Mouse (Mus musculus) ovary, postnatal 14 days (tissue): ENCODE measurements around the gene Fchsd2.

Source experiments
- DNase-seq: peaks from one replicate; pipeline ENCODE4 v3.0.0; 2022; ENCODE audit warnings: low spot score

The Fchsd2 gene

DNA sequence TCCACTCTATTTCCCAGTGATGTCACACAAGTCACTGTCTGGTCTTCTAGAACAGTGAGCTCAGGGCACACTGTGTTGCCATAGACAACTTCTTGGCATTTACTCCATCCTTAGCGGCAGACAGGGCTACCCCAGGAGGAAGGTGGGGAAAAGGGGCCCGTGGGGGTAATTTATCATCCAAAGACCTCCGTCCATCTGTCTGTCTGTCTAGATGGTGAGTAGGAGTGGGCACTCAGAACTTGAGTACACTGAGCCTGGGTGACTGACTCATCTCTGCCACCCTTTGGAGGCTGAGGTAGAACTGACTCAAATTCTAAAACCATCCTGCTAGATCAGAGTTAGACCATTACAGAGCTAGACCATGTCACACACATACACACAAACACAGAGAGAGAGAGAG, 224.4 kb downstream of the Fchsd2 start, which contains the start of gene Stard10:
Stard10 (plus strand) TSS at position 73 of the 400 bp plus-strand sequence.
- DNase-seq: no peak

DNA sequence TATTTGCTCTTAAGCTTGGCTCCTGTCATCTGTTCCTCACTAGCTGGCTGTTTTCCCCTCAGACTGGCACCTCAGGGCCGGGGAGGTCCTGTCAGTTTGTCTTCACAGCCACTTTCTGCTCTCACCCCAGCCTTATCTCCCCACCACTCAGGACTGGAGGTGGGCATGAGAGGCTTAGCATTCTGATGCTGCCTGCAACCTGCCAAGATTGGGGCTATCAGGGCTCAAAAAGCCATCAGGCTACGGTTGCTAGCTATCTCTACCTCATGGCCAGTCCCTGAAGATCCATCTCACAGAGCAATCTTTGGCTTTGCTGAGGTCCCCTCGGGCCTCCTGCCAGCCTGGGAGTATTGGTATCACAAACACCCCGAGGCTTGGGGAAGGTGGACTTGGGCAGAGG, 226.2 kb downstream of the Fchsd2 start:
- DNase-seq: no peak

DNA sequence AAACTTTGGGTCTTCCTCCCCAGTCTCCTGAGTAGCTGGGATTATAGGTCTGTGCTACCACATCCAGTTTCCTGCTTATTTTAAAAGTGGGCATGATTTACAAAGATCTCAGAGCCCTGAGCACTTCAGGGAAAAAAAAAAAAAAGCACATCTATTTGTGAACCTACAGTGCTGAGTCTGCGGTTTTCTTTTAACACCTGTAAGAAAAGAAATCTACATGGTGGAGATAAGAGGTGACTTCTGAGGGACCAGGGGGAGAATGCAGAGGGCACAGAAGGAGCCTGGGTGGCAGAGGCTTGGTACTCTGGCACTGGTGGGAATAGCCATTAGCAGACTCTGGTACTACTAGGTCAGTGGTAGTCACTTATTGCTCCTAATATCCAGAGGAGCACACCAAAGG, 227.1 kb downstream of the Fchsd2 start:
- no peak for DNase-seq

DNA sequence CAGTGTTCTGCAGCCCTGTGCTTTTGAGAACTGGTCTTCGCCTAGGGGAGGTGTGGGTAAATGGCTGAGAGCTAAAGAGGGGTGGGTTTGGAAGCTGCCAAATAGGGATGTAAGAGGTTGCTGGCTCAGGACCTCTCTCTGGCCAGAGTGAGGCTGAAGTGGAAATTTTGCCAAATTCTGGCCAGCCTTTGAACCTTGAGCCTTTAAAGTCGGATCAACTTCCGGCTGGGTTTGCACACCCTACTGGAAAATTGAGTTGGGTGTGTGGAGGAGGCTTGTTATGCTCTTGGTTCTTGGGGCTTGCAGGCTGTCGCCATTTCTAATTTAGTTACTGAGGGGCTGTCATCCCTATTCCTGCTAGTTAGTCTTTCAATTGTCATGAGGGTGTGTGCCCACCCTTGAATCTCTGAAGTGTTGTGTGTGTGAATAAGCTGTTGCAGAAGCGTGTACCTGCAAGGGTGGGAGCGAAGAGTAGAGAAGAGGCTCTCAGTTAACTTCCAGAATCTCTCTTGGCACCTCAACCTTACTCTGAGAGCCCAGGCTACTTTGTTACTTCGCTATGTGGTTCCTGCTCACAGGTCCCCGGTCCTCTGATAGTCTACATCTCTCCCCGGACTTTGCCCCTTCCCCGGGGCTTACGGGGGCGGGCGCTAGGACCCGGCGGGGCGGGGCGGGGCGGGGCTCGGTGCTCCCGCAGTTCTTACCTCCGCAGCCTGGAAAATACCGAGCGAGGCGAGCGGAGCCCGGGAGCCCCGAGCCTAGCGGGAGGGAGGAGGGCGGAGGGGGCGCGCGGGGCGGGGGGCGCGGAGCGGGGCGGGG, 227.9 kb downstream of the Fchsd2 start:
- DNase-seq: no peak

GRCm38 (mm10) chr7:101321218-101321827, 228.7 kb downstream of the Fchsd2 start:
- no peak for DNase-seq

DNA sequence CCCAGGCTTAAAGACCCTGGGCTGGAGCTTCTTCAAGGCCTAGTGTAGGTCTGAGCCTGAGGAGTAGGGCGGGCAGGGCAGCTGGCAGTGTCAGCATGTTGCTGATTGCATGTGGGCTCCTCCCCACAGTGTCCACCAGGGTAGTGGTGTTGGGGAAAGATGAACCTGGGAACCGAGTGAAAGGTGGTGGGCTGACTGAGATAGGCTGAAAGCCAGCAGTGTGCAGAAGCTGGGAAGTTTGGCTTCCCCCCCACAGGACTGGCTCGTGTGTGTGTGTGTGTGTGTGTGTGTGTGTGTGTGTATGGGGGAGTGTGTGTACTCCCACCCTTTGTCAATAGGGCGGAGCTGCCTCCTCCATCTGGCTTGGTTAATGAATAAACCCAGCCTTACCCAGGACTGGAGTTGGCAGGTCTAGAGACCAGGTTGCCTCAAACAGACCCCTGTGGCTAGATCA, 230.5 kb downstream of the Fchsd2 start:
- no peak for DNase-seq

GRCm38 (mm10) chr7:101324142-101324962, 231.7 kb downstream of the Fchsd2 start:
- DNase-seq: no peak

- DNase-seq: no peak
These were observed 233.3 kb downstream of the Fchsd2 start for GRCm38 (mm10) chr7:101326006-101326405.

- no peak for DNase-seq
These were observed 234.6 kb downstream of the Fchsd2 start for GRCm38 (mm10) chr7:101327263-101327662.

- DNase-seq: no peak
These were observed 235.1 kb downstream of the Fchsd2 start for GRCm38 (mm10) chr7:101327786-101328185.

DNA sequence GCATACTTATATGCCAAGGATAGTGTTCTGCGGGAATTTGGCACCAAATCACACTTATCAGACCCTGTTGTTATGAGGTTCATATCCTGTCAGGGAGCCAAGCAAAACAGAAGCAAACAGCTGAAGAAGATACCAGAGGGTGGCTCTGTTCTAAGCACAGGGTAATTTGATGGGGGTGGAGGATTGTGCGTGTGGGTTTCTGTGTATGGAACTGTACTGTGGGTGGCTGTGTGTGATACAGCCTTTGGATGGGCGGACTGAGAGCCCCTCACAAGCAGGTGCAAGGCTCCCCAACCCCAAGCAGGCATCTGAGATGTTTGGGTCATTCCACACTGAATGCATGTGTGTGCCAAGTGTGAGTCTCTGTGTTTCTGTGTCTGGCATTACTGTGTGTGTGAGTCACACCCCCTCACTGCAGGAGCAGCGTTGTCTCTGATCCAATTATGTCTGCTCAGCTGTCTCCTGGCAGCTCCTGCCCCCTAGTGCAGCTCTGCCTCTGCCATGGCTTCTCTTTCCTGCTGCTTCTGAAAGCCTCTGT, 236.0 kb downstream of the Fchsd2 start:
- no peak for DNase-seq

DNA sequence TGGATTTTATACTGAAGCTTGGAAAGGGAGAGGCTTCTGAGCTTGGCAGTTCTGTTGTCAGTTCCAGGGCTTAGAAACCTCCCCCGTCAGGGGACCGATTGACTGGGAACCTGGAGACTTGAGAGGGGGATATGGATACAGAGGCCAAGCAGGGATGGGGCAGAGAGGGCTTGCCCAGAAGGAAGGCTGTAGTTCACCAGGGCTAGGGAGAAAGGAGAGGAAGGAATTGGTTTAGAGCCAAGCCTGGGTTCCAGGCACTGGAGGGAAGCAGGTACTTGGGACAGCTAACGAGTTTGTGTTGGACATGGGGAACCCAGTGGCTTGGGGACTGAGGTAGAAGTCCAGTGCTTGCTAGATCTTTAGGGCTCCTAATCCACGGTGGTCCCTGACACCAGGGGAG, 236.9 kb downstream of the Fchsd2 start:
- DNase-seq: no peak

DNA sequence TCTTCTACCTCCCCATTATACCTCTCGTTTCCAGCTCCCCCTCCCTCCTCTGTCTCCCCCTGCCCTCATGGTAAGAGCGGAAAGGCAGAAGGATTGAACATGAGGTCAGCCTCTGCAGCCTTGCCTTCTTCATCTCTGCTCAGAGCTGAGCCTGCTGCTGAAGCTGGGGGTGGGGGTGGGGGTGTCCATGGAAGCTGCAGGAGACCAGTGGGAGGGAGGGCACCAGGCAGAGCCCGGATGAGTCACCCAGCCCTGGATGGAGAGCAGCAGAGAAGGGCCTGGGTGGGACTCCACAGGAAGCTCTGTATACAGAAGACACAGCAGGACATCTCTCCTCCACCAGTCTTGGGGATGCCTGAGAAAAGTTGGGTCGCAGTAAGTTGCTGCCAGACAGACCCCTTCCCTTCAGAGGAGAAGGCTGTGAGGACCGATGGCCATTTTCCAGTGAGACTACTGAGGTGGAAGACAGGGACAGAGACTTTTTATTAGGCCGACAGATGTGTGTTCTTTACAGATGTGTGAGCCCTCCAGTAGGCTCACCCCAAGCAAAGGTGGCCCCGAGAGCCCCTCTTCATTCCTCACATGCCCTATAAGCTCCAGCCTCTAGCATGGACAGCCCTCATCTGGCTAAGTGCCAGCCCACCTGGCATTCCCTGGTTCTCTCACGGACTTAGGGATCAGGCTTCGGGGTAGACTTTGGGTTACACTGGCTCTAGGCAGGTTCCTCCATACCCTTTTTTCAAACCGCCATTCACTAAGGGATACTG, 237.6 kb downstream of the Fchsd2 start:
- DNase-seq: no peak

DNA sequence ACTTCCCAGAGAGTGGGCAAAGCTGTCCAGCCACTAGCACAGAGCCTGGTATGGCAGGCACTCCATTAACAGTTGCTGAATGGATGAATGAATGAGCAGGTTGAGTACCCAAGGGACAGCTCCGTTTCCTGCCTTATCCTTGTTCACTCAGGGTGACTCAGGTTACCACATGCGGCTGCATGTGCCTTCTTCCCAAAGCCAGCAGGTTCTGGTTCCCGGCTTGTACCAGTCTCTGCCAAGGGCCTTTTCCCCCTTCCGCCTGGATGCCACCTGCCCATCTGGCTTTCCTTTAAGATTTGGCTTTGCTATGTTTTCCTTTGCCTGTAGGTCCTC, 238.1 kb downstream of the Fchsd2 start:
- no peak for DNase-seq

GRCm38 (mm10) chr7:101332045-101332831, 239.6 kb downstream of the Fchsd2 start:
- DNase-seq: no peak
